Mouse (Mus musculus) CH12.LX (cell line): ENCODE data around the gene Jpt2.

Source experiments
- CTCF ChIP-seq, 2 experiments: IDR thresholded peaks in 1 of 2; conservative IDR thresholded peaks in 1 of 2; 2 replicates each; pipeline ENCODE4 v1.5.1; 2011 to 2012; ENCODE audit warnings: low read depth in 2 of 2, low read length in 2 of 2, improper control_type of control experiment in 1 of 2, inconsistent platforms in 1 of 2, mild to moderate bottlenecking in 1 of 2, moderate library complexity in 1 of 2
- HCFC1 ChIP-seq: IDR thresholded peaks from 2 replicates; pipeline ENCODE4 v1.6.1; 2012; ENCODE audit warnings: low read depth, mild to moderate bottlenecking, inconsistent platforms, low read length, improper control_type of control experiment

DNA sequence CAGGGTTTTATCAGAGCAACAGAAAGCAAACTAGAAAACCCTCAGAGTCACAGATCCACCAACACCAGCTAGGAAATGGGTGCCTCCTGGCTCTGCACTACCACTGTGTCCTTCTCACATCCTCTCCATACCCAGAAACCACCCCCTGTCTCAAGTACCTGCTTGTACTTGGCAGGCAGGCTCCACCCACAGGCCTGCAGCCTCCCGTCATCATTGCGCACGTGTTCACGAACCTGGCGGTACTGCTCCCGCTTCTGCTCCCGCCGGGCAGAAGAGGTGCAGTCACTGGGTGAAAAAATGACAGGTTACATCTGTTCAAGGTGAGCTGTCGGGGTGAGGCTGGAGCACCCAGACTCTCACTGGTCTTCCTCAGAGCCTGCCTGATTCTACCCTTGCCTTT is 56.7 kb downstream of the Jpt2 start:
- TF ChIP-seq HCFC1 (no peak), CTCF (conservative IDR thresholded peaks at IDR 0.05 in 1 of 2, IDR thresholded peaks at IDR 0.05 in 1 of 2; ENCODE audit: low read depth in 2 of 2, low read length in 2 of 2) (no peak)
